Mouse (Mus musculus) cerebral cortex, adult 2 months (tissue): ENCODE results near the gene Exph5.

Source experiments
- WGBS: fragments of 180-500 bp; shearing (Covaris S2); methylation state at CpG from one replicate; pipeline ENCODE4 v1.1.7; 2018; 5-methylcytosine and 5-hydroxymethylcytosine counted together

Exph5 gene

GRCm38 (mm10) chr9:53321683-53322082, 20.2 kb downstream of the Exph5 start:
- 74% methylated on average over 8 of the region's 8 CpGs for WGBS

GRCm38 (mm10) chr9:53323419-53324251, 22.2 kb downstream of the Exph5 start:
- WGBS, result 64% methylated on average over 10 of the region's 10 CpGs

DNA sequence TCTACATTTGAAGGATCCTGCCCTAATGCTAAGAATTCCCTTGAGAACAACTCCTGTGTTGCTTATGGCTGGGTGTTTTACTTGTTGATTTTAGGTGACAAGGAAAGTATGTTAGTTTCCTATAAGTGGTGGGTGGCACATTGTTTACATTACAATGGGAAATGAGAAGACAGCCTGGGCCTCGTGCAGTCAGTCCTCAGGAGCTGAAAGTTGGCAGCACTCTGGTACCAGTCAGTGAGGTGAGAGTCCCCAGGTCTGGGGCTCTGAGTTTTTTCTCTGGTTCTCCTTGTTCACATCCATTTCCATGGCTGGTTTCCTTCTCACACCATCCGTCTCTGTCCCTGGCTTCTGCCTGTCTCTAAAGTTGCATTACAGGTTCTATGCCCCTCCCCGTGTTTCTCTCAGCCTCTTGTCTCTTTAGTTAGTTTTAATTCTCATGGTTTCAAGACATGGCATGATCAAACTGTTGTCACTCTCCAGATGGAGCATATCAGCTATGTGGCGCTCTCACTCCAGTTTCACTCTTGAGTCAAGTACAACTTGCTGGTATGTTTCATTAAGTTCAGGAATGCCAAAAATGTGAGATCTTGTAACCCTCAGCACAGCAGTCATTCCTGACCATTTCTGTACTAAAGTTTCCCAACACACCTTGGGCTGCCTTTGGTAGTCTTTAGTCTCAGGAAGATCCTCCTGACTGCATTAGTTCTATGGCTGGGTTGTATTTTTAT, 24.1 kb downstream of the Exph5 start:
- 74% methylated on average over 4 of the region's 4 CpGs for WGBS

DNA sequence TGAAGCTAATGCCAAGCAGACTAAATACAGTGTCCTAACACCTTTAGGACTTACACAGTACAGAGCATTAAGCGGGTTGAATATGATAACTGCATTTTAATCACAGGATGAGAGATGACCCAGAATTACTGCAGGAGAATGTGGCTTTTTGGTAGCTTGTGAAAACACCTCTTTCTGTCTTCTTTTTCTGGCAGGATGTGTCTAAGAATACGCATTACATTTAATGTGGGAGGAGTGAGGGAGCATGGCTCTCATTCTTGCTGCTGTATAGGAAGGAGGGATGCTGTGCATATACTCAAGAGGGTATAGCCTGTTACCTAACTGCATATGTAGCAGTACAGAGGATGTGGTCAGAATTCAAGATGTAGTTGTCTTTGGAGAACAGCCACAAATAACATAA, 26.7 kb downstream of the Exph5 start:
- WGBS, result 49% methylated on average over 2 of the region's 2 CpGs

- 67% methylated on average over 6 of the region's 6 CpGs for WGBS
These were observed 28.1 kb downstream of the Exph5 start for GRCm38 (mm10) chr9:53329301-53330206.

DNA sequence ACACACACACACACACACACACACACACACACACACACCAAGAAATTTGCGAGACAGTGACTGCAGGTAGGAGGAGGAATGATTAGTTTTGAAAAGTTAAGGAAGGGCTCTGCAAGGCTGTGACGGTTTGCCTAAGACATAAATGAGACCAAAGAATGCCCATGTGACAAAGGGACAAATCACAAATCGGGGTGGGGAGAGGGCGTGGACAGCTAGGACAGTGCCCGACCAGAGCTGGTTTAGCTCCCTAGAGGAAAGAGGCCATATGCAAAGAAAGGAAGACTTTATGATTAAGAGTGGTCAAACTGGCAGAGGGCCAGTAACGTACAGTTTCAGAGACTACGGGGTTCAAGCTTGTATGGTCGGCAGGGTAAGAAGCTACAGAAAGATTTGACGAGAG, 28.8 kb downstream of the Exph5 start:
- 79% methylated on average over 9 of the region's 9 CpGs for WGBS

DNA sequence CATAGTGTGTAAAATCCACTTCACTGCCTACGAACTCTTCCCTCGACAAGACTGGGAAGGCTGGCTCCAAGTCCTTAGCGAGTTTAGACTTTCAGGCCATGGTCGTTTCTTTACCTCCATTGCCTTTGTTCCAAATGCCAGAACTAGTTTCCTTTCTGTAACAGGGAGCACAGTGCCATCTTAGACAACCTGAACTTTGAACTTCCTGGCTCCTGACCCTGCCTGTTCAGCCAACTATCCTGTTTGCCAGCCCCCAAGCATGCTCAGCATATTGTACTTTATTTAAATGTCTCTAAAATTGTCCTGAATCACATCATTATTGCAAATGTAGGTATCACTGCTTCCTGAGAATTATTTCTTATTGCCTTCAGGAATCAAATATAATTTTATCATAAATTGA, 32.0 kb downstream of the Exph5 start:
- 73% methylated on average over 4 of the region's 4 CpGs for WGBS

GRCm38 (mm10) chr9:53335131-53335530, 33.7 kb downstream of the Exph5 start:
- 75% methylated on average over 3 of the region's 3 CpGs for WGBS

DNA sequence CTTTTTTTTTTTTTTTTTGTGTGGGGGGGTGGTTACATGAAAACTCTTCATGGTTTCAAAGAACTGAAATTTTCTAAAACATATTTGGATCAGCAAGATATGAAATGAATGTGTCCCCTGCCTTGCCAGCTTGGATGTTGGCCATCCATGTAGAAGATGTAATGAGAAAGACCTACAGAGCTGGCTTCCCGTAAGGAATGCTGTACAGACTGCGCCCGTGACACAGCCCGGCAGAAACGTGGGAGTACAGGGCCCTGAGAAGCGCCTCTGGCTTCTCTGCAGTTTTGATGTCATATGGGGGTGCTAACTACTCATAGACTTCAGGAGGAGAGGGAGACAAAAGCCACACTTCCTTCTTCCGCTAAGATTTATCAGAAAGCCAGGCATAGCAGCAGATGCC, 38.1 kb downstream of the Exph5 start:
- 71% methylated on average over 7 of the region's 7 CpGs for WGBS

GRCm38 (mm10) chr9:53340328-53340916, 39.0 kb downstream of the Exph5 start:
- WGBS, result 26% methylated on average over 17 of the region's 17 CpGs

- WGBS, result 4% methylated on average over 14 of the region's 14 CpGs
These were observed 39.5 kb downstream of the Exph5 start for GRCm38 (mm10) chr9:53340969-53341368.

GRCm38 (mm10) chr9:53341981-53342380, 40.5 kb downstream of the Exph5 start:
- WGBS, result 74% methylated on average over 3 of the region's 3 CpGs

- 69% methylated on average over 9 of the region's 9 CpGs for WGBS
These were observed 43.4 kb downstream of the Exph5 start for GRCm38 (mm10) chr9:53344646-53345432.

DNA sequence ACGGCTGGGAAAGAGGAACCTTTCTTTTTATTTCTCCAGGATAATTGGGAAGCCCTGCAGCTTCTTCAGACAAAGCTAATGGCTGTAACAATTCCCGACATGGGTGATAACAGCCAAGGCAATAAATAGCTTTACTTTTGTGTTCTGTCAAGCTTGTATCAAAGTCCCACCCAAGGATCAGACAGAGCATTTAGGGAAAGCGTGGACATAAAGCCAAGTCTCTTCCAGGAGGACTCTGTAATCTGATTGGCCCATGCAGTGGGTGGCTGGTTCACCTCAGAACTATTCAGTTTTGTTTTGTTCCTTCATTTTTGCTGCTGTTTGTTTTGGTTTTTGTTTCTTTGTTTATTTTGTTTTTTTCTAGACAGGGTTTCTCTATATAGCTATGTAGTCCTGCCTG, 44.3 kb downstream of the Exph5 start:
- 68% methylated on average over 3 of the region's 3 CpGs for WGBS

DNA sequence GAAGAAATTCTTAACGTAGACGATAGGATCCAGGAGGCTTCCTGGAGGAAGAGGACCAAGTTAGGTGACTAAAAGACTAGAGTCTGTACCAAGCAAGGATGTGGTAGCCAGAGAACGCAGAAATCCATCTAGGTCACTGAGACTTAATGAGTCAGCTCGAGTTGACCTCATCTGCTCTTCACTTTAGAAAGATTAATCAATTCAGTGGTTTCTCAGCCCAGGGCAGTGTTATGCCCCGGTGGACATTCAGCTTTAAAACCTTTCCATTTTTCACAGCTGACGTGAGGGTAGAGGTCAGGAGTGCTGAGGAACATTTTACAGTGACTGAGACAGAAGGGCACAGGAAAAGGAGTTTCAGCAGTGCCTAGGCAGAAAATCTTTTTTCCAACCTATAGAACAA, 44.9 kb downstream of the Exph5 start:
- 83% methylated on average over 6 of the region's 6 CpGs for WGBS

DNA sequence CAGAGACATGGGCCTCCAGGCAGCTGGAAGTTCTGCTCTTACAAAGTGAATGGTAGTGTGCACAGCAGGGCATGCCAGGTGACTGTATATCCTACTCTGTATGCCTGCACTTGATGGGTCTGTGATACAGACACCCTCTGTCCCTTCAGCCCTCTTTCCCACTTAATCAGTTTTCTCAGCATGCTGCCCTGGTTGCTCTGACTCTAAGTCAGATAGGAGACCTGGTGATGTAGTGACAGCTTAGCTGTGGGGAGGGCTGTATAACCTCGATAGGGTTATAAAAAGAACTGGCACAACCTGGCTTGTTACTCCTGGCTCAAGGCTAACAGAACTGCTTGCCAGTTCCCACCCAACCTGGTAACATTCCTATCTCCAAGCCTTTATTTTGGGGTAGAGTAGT, 47.7 kb downstream of the Exph5 start:
- 58% methylated on average over 1 of the region's 1 CpGs for WGBS

DNA sequence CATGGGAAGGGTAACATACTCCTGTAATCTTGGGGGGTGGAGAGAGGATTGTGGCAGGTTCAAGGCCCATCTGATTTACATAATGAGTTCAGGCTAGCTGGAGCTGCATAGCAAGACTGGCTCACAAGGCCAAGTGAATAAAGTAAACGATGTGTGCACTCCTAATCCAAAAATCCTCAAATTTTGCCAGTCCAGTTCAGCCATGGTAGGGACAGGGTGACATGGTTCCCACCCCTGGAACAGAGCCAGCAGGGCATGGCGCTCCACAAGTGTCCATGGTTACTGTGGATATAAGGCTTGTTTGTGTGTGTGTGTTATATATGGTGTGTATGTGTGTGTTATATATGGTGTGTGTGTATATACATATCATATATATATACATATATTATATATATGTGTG, 48.9 kb downstream of the Exph5 start:
- 81% methylated on average over 2 of the region's 2 CpGs for WGBS

- 71% methylated on average over 6 of the region's 6 CpGs for WGBS
These were observed 50.4 kb downstream of the Exph5 start for GRCm38 (mm10) chr9:53351899-53352298.

- 91% methylated on average over 5 of the region's 5 CpGs for WGBS
These were observed 51.7 kb downstream of the Exph5 start for GRCm38 (mm10) chr9:53353161-53353560.

DNA sequence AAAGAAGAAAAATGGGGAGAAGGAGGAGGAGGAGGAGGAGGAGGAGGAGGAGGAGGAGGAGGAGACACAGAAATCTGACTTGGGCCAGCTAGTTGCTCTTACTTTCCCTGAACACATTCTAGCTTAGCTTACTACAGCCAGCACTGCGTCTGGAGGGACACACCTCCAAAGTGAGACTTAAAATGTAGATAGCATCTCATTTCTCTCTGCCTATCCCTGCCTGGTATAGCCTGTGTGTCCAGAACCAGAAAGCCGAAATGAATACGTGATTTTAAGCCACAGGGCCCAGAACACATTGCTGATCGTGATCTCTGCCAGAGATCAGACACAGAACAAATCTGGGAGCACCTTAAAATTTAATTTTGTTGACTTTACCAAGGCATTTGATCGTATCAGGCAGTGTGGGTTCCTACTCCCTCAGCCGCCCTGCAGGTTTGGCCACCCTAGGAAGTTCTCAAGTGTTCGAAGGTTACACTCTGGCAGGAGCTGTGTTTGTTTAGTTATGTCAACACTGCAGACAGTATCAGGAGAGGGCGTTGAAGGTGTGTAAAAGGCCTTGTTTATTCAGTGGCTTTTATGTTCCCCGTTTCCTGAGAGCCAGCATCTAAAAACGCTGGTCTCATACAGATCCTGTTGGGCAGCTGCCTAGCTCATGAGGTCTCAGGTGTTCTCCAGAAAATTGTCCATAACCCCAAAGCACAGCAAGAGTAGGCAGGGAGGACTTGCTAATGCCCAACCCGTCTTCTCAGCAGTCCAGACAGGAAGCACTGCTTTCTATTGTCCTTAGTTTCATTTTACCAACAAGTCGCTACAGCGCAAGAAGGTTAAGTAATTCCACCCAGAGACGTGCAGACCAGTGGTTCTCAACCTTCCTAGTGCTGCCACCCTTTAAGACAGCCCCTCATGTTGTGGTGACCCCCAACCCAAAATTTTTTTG, 55.0 kb downstream of the Exph5 start:
- 70% methylated on average over 14 of the region's 14 CpGs for WGBS
